Mouse (Mus musculus) hindbrain, embryonic 16.5 days (tissue): Measurements from ENCODE around the gene Hdhd5. TPM values are rescaled to one million over a fixed set of nuclear protein-coding genes. Genes with fewer than 3 reads are reported as not detected.

Experiments
- ATAC-seq: fragments of 200-750 bp; cut with Nextera tagmentation; 2 replicates; pipeline ENCODE4 v1.8.0; 2017; ENCODE audit warnings: moderate TSS enrichment, moderate library complexity
- H3K27ac ChIP-seq: fragments of 300-500 bp; sonication (generic); 2 replicates; pipeline ENCODE4 v1.5.1; 2014; ENCODE audit warnings: low read depth, mild to moderate bottlenecking, control low read depth, low read length, moderate library complexity
- H3K27me3 ChIP-seq: fragments of 300-500 bp; sonication (generic); replicated peaks from 2 replicates; pipeline ENCODE4 v1.6.1; 2014; ENCODE audit warnings: low read length; ENCODE audit not compliant: control insufficient read depth, insufficient read depth
- H3K36me3 ChIP-seq: fragments of 300-500 bp; sonication (generic); 2 replicates; pipeline ENCODE4 v1.6.1; 2014; ENCODE audit warnings: mild to moderate bottlenecking, low read length, moderate library complexity, mixed read lengths; ENCODE audit not compliant: control insufficient read depth, insufficient read depth
- H3K4me1 ChIP-seq: fragments of 300-500 bp; sonication (generic); 2 replicates; pipeline ENCODE4 v1.6.1; 2014; ENCODE audit warnings: low read depth, low read length; ENCODE audit not compliant: control insufficient read depth, insufficient read depth
- H3K4me2 ChIP-seq: fragments of 300-500 bp; sonication (generic); 2 replicates; pipeline ENCODE4 v1.6.1; 2014; ENCODE audit warnings: mild to moderate bottlenecking, low read length, control low read depth, moderate library complexity
- H3K4me3 ChIP-seq: fragments of 300-500 bp; sonication (generic); 2 replicates; pipeline ENCODE4 v1.5.1; 2014; ENCODE audit warnings: mild to moderate bottlenecking, low read length, control low read depth, moderate library complexity
- H3K9ac ChIP-seq: fragments of 300-500 bp; sonication (generic); 2 replicates; pipeline ENCODE4 v1.6.1; 2014; ENCODE audit warnings: low read depth, mild to moderate bottlenecking, control low read depth, low read length, moderate library complexity
- H3K9me3 ChIP-seq: fragments of 300-500 bp; sonication (generic); 2 replicates; pipeline ENCODE4 v1.6.1; 2014; ENCODE audit warnings: mild to moderate bottlenecking, low read length, moderate library complexity; ENCODE audit not compliant: control insufficient read depth
- WGBS: fragments of 180-500 bp; shearing (Covaris S2); extraction: QIAGEN DNeasy Blood & Tissue Kit; methylation state at CpG from one replicate; pipeline ENCODE4 v1.1.7; 2014; 5-methylcytosine and 5-hydroxymethylcytosine counted together
- polyA plus RNA-seq: library from polyadenylated mRNA; unstranded; fragments of >200 nt; fragmentation: Nextera tagmentation; extraction: Ambion mirVana; gene quantifications from 2 replicates; pipeline ENCODE4 v1.2.1, GENCODE M21; 2015

Gene Hdhd5
- polyA plus RNA-seq, 1 experiment from 2014 or later: 16.6 TPM

DNA sequence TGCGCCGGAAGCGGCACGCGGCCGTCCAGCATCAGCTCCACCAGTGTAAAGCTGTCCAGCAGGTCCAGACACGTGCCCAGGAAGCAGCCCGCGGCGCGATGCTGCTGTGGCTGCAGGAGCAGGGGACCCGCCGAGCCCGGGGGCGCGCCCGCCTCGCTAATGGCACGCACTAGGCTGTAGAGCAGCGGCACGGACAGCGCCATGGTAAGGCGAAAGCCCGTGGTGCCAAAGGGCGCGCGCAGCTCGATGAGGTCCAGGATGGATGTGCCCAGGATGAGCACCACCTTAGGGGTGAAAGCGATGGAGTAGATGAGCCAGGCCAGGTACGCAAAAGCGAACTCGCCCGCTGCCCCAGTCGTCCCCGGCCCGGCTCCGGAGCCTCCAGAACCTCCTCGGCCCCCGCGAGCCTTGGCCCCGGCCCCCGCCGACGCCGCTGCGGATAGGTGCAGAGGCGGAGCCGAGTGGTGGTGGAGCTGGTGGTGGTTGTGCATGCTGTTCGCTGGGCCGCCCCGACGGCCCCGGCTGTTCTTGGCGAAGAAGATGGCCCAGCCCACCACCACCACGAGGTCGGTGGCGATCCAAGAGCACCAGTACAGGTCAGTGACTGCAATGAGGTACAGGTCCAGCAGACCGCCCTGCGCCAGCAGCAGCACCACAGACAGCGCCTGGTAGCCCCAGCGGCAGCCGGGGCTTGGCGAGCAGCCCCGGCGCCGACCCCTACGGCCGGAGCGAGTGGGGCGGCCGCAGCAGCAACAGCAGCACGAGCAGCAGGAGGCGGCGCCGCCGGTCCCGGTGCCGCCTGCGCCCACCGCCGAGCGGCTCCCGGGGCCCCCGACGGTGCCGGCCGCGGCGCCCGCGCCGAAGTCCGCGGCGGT lies 38.4 kb downstream of the Hdhd5 start:
- Histone ChIP-seq H3K27me3 (0 out of 2 replicates have a peak, but pooled peaks cover 2% of the 10 kb centered on the region), H3K4me2 (peak overlapping the region; percentile 80), H3K4me1 (peaks cover 48% of the 10 kb centered on the region), H3K36me3 (no peaks in the 10 kb centered on the region), H3K4me3 (peak overlapping the region; percentile 78), H3K27ac (peak overlapping the region; percentile 94), H3K9ac (peak overlapping the region; percentile 93), H3K9me3 (no peaks in the 10 kb centered on the region)
- ATAC-seq: peak; percentile 10
- under 1% methylated on average over 58 of the region's 95 CpGs for WGBS

DNA sequence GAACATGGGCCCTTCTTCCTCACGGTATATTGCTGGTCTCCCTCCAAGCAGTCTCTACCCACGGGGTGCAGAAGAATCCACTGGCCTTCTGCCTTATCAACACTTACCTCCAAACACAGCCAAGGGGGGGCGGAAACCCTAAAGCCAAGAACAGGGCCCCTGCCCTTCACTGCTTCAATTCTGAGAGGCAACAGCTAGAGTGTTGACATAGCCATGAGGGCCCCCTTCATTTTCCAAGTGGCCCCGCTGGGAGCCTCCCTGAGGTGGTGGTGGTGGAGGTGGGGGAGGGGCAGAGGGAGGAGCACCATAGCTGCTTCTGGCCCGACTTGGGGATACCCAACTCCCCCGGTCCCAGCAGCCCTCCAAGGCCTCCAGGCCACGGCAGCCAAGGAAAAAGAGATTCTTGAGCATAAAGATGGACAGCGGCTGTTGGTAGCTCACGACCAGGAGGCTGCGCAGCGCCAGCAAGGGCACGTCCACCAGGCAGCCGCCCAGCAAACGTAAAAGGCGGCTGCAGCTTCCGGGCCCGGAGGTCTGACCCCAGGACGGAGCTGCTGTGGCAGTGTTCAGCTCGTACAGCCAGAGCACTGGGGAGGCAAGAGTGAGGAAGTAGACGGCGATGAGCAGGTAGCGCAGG lies 39.1 kb downstream of the Hdhd5 start:
- peak overlapping the region; percentile 80 for H3K4me2 ChIP-seq
- H3K36me3 ChIP-seq: no peaks in the 10 kb centered on the region
- peaks cover 48% of the 10 kb centered on the region for H3K4me1 ChIP-seq
- 8% methylated on average over 22 of the region's 22 CpGs for WGBS
- peak overlapping the region; percentile 12; the same call in 1 of the 2 replicates for H3K27ac ChIP-seq
- H3K27me3 ChIP-seq: 0 out of 2 replicates have a peak, but pooled peaks cover 2% of the 10 kb centered on the region
- H3K9ac ChIP-seq: peak overlapping the region; percentile 93
- H3K9me3 ChIP-seq: no peaks in the 10 kb centered on the region
- peak overlapping the region; percentile 78 for H3K4me3 ChIP-seq
- ATAC-seq: no peak

DNA sequence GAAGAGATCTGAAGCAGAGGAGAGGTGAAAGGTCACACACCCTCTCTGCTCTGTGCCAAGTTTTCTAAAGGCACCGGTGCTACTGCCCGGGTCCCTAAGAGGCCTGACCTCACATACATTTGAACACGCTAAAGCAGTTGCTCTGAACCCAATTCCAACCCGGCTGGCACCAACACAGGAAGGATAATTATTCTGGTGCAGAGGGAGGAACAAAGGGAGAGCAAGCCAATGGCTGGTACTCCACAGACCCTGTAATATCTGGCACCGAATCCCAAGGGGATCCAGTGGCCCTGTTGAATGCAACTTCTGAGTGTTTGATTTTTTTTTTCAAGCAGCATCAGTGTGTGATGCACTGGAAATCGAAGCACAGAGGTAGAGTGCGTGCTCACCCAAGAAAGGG lies 40.1 kb downstream of the Hdhd5 start:
- WGBS: 34% methylated on average over 7 of the region's 7 CpGs
- Histone ChIP-seq H3K9ac (peak overlapping the region; percentile 43), H3K4me1 (peaks cover 45% of the 10 kb centered on the region), H3K9me3 (no peaks in the 10 kb centered on the region), H3K4me2 (peak overlapping the region; percentile 80), H3K27ac (no peak overlapping the region), H3K4me3 (peak overlapping the region; percentile 78), H3K27me3 (0 out of 2 replicates have a peak, but pooled peaks cover 2% of the 10 kb centered on the region), H3K36me3 (no peaks in the 10 kb centered on the region)
- no peak for ATAC-seq

DNA sequence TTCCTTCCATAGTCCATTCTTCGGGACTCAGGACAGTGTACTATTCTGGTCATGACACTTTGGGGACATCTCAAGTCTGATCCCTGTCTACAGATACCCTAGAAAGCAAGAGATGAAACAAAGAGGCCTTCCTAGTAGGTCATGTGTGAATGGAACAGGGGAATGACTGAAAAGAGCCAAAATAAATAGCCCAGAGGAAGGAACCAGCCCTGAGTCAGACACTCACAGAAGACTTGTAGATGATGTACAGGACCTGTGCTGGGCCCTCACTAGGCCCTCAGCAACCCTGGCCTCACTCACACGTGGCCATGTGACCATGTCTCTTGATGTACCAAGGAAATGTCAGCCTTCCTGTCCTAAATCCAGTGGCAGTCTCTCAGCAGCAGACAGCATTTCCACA lies 41.7 kb downstream of the Hdhd5 start:
- H3K27ac ChIP-seq: no peak overlapping the region
- no peak overlapping the region for H3K4me2 ChIP-seq
- no peak for ATAC-seq
- WGBS: 68% methylated on average over 2 of the region's 2 CpGs
- H3K9ac ChIP-seq: no peak overlapping the region
- H3K4me1 ChIP-seq: peaks cover 43% of the 10 kb centered on the region
- 0 out of 2 replicates have a peak, but pooled peaks cover 2% of the 10 kb centered on the region for H3K27me3 ChIP-seq
- no peaks in the 10 kb centered on the region for H3K9me3 ChIP-seq
- no peaks in the 10 kb centered on the region for H3K36me3 ChIP-seq
- H3K4me3 ChIP-seq: no peak overlapping the region

DNA sequence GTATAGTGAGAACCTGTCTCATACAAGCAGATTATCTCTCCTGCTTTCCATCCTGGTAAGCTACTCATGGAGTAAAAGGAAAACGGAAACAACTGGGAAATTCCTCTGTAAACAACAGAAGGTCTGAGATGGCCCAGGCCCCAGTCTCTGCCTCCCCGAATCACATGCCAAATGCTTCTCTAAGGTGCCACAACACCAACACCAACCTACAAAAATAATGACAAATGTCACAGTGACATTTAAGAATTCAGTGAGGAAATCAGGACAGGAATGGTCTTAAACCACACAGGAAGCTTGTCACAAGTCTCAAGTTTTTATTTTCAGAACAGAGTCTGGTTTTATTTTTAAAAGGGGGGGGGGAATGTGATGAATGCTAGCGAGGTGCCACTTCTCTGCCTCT lies 42.5 kb downstream of the Hdhd5 start:
- no peak for ATAC-seq
- 80% methylated on average over 3 of the region's 3 CpGs for WGBS
- Histone ChIP-seq H3K4me3 (no peak overlapping the region), H3K27me3 (0 out of 2 replicates have a peak, but pooled peaks cover 2% of the 10 kb centered on the region), H3K27ac (no peak overlapping the region), H3K4me1 (peaks cover 38% of the 10 kb centered on the region), H3K9me3 (no peaks in the 10 kb centered on the region), H3K36me3 (no peaks in the 10 kb centered on the region), H3K4me2 (no peak overlapping the region), H3K9ac (no peak overlapping the region)

DNA sequence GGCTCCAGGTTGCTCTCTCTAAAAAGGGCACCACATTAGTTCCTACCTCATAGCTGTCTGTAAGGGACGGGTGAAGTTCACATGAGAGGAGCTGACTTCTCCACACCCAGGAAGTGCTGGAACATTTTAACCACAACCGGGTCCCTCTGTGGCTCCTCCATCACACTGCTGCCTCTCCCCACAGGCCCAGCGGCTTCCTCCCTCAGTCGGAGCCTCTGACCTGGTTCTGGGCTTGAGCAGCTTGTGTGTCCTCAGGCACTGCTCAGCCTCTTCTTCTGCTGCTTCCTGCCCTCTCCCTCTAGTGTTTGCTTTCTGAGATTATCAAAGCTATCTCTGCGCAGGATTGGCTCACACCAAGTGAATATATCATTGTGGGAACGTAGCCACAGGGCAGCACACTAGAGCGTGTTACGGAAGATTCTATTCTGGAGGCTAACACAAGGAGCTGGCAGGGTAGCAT lies 45.0 kb downstream of the Hdhd5 start:
- H3K27me3 ChIP-seq: no peaks in the 10 kb centered on the region
- H3K27ac ChIP-seq: no peak overlapping the region
- peaks cover 19% of the 10 kb centered on the region for H3K4me1 ChIP-seq
- WGBS: 58% methylated on average over 8 of the region's 8 CpGs
- no peak overlapping the region for H3K4me3 ChIP-seq
- H3K9ac ChIP-seq: no peak overlapping the region; the same call in 1 of the 2 replicates
- no peak overlapping the region for H3K4me2 ChIP-seq
- ATAC-seq: no peak
- H3K36me3 ChIP-seq: peaks cover 5% of the 10 kb centered on the region; the same call in 1 of the 2 replicates
- H3K9me3 ChIP-seq: no peaks in the 10 kb centered on the region

DNA sequence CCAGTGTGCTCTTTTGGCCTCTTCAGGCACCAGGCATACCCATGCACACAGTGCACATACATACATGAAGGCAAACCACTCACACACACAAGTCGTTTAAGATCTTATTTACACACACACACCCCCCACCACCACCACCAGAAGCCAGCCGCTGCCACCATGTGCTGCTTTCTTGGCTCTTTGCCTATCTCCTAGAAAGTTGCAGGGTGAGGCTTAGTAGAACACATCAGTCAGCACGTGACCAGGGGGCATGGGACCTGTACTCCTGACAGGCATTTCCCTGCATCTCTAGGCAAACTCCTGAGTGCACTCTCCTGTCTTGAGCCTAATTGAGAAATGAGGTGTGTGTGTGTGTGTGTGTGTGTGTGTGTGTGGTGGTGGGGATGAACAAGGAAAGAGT lies 46.1 kb downstream of the Hdhd5 start:
- ATAC-seq: no peak
- no peaks in the 10 kb centered on the region for H3K27me3 ChIP-seq
- H3K4me3 ChIP-seq: no peak overlapping the region
- WGBS: 86% methylated on average over 3 of the region's 3 CpGs
- H3K4me1 ChIP-seq: peaks cover 9% of the 10 kb centered on the region
- peaks cover 9% of the 10 kb centered on the region; the same call in 1 of the 2 replicates for H3K36me3 ChIP-seq
- no peak overlapping the region for H3K4me2 ChIP-seq
- H3K27ac ChIP-seq: no peak overlapping the region
- H3K9me3 ChIP-seq: no peaks in the 10 kb centered on the region
- no peak overlapping the region for H3K9ac ChIP-seq

DNA sequence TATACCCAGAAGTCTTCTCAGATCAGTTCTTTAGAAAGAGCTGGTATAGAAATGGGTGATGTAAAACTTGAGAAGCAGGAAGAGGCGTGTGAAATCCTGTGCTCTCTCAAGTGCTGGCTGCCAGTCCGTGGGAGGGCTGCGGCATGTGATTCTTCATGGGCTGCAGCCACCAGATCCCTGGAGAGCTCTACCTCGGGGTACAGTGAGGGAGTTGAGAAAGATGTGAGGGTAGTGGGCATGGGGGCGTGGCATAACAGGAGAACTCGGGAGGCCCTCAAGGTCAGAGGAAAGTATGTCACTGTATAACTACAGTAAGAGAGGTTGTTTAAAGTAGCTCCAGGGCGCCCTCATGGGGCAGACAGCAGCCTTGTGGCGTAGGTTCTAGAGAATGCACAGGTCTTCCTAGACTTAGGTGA lies 47.9 kb downstream of the Hdhd5 start:
- H3K4me1 ChIP-seq: no peaks in the 10 kb centered on the region
- H3K36me3 ChIP-seq: peaks cover 11% of the 10 kb centered on the region
- H3K9me3 ChIP-seq: no peaks in the 10 kb centered on the region
- H3K27ac ChIP-seq: no peak overlapping the region
- 37% methylated on average over 8 of the region's 8 CpGs for WGBS
- H3K27me3 ChIP-seq: no peaks in the 10 kb centered on the region
- H3K4me2 ChIP-seq: no peak overlapping the region
- ATAC-seq: no peak
- H3K9ac ChIP-seq: no peak overlapping the region
- H3K4me3 ChIP-seq: no peak overlapping the region

DNA sequence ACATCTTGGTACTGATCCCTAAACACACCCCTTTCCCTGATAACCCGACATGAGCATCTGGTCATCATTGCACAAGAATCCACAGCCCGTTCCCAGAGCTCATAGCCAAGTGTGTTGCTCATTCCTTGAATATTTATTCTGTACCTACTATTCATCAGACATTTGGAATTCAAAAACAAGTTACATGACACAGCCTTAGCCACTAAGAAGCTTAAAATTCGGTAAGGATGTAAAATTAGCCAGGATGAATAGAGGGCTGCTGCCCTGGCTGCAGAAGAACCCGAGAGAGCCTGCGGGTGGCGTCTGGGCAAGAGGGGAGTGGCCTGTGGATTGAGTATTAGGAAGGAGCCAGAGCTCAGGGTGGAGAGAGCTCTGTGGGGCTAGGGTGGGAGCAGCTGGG lies 48.4 kb downstream of the Hdhd5 start:
- no peaks in the 10 kb centered on the region for H3K4me1 ChIP-seq
- H3K4me2 ChIP-seq: no peak overlapping the region
- no peak overlapping the region for H3K9ac ChIP-seq
- H3K36me3 ChIP-seq: peaks cover 11% of the 10 kb centered on the region
- WGBS: 45% methylated on average over 6 of the region's 6 CpGs
- H3K4me3 ChIP-seq: no peak overlapping the region
- ATAC-seq: no peak
- H3K9me3 ChIP-seq: no peaks in the 10 kb centered on the region
- H3K27me3 ChIP-seq: no peaks in the 10 kb centered on the region
- H3K27ac ChIP-seq: no peak overlapping the region
